Mouse (Mus musculus): ENCODE results near the gene Gm16253.
A peak's percentile ranks its signal among the peaks of the same experiment; 100 is the strongest.

DNA sequence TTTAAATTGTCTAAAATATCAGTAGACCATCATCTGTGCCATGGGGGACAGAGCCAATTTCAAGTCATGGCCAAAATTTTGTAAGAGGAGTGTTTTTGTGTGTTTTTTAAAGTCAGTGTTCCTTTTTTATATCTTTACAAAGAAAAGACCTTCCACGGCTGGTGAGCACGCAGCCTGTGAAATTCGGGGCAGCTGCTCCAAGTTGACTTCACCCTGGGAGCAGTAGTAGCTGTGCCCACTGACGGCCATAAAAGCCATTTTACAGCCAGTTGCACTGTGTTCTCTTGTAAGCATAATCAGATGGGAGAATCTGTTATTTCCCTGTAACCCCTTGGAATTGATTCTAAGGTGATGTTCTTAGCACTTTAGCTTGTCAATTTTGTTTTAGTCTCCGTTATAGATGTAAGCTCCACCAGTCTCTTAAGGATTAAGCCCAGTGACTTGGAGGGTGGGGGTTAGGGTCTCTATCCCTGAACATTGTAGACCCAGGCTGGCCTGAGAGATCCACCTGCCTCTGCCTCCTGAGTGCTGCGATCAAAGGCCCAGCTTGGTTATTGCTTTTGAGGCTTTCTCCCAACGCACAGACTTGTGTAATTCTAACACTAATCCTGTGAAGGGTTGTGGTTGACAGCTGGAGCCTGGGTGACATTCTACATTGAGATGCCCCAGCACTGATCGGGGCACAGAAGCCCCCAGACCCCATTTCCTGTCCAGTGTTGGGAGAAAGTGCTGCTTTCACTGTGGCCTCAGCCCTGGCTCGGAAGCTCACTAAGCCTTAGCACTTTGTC is 15.7 kb upstream of the Gm16253 start:
- no peak for TF ChIP-seq CTCF (IDR thresholded peaks at IDR 0.05; ENCODE audit: insufficient read depth, low read length)
- TF ChIP-seq POLR2A (IDR thresholded peaks at IDR 0.05; ENCODE audit: borderline replicate concordance, extremely low read depth, low read depth, low read length) = peak; percentile 79; the same call in 1 of the 2 replicates

All from lung, adult 2 months (tissue).